Mouse (Mus musculus): ENCODE measurements at regions not wholly inside any gene's neighbourhood (a gene's known extent, or its start where the extent isn't known, plus 50 kb on each side); places are given as distances from the start of the nearest gene placed in this dataset.

DNA sequence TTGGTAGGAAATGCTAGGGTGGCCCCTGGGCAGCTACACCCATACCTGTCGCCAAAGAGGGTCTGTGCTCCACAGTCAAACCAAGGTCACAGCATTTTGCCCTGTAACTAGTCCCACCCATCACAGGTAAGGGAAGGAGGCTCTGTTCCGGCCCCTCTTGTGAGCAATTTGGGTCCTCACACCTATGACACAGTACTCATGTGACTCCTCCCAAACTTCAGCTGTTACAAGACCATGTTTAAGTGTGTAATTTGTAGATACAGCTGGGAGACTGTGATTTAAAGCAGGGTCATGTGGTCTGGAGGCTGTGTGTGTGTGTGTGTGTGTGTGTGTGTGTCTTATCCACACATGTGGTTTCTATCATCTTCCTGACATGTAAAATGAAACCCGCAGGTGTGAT, 306.3 kb upstream of the Atp5g3 start:
- DNase-seq (ENCODE audit: low spot score), result no peak
- 72% methylated on average over 3 of the region's 3 CpGs for WGBS
- no peak overlapping the region for H3K4me3 ChIP-seq
- no peaks in the 10 kb centered on the region for H3K27me3 ChIP-seq (replicated peaks; ENCODE audit: low read depth, poor library complexity, severe bottlenecking)
- no peaks in the 10 kb centered on the region for H3K9me3 ChIP-seq
- no peaks in the 10 kb centered on the region for H3K36me3 ChIP-seq (replicated peaks)
- no peak overlapping the region for H3K27ac ChIP-seq (replicated peaks)
- peaks cover 16% of the 10 kb centered on the region for H3K4me1 ChIP-seq

GRCm38 (mm10) chr2:74210210-74210609, 299.1 kb upstream of the Atp5g3 start:
- Histone ChIP-seq H3K9me3 (no peaks in the 10 kb centered on the region), H3K27ac (replicated peaks) (no peak overlapping the region), H3K27me3 (replicated peaks; ENCODE audit: low read depth, poor library complexity, severe bottlenecking) (no peaks in the 10 kb centered on the region), H3K4me1 (peaks cover 7% of the 10 kb centered on the region; the same call in 1 of the 2 replicates), H3K4me3 (no peak overlapping the region), H3K36me3 (replicated peaks) (no peaks in the 10 kb centered on the region)
- no peak for DNase-seq (ENCODE audit: low spot score)
- 71% methylated on average over 9 of the region's 9 CpGs for WGBS

DNA sequence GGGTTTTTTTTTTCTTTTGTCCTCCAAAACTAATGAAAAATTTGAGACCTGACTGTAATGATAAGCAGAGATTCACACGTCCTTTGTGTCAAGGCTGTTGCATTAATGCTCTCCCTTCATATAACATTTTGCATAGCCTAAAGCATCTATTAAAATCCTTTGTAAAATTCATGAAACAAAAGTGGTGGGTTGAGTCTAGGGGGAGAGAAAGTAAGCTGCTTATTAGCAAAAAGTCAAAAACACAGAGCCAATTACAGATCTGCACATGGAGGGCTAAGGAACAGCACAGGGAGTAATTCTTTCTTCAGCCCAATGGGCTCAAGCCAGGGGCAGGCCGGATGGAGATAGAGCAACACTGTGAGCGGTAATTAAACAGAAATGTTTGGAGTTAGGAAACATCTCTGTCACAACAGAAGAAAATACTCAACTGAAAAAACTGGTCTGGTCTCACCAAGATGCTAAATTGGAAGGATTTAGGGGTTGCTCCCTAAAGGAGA, 298.3 kb upstream of the Atp5g3 start:
- no peaks in the 10 kb centered on the region for H3K9me3 ChIP-seq
- H3K27me3 ChIP-seq (replicated peaks; ENCODE audit: low read depth, poor library complexity, severe bottlenecking), result no peaks in the 10 kb centered on the region
- no peak overlapping the region for H3K4me3 ChIP-seq
- no peak for DNase-seq (ENCODE audit: low spot score)
- H3K4me1 ChIP-seq, result peaks cover 7% of the 10 kb centered on the region; the same call in 1 of the 2 replicates
- H3K36me3 ChIP-seq (replicated peaks), result no peaks in the 10 kb centered on the region
- H3K27ac ChIP-seq (replicated peaks), result no peak overlapping the region
- 73% methylated on average over 3 of the region's 3 CpGs for WGBS

DNA sequence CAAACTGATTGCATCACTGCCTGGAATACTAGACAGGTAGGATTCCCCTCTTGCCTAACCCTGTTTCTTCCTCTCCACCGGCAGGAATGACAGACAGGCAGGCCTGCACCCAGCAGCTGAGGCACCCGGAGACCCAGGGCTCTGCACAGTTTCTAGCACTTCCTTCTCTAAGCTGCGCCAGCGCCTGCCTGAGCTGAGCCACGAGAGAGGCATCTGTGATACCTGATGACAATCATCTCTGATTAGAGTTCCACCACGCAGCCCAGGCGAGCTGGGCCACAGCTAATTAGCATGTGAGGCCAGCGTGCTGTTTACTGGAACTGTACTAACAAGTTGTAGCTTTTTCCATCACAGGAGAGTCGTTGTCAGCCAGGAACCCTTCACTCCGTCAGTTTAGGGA, 296.3 kb upstream of the Atp5g3 start:
- H3K4me1 ChIP-seq, result peaks cover 13% of the 10 kb centered on the region; the same call in 1 of the 2 replicates
- H3K27ac ChIP-seq (replicated peaks), result no peak overlapping the region
- no peak overlapping the region for H3K4me3 ChIP-seq
- no peaks in the 10 kb centered on the region for H3K27me3 ChIP-seq (replicated peaks; ENCODE audit: low read depth, poor library complexity, severe bottlenecking)
- DNase-seq (ENCODE audit: low spot score), result no peak
- no peaks in the 10 kb centered on the region for H3K36me3 ChIP-seq (replicated peaks)
- 54% methylated on average over 10 of the region's 10 CpGs for whole genome bisulfite sequencing
- no peaks in the 10 kb centered on the region for H3K9me3 ChIP-seq

DNA sequence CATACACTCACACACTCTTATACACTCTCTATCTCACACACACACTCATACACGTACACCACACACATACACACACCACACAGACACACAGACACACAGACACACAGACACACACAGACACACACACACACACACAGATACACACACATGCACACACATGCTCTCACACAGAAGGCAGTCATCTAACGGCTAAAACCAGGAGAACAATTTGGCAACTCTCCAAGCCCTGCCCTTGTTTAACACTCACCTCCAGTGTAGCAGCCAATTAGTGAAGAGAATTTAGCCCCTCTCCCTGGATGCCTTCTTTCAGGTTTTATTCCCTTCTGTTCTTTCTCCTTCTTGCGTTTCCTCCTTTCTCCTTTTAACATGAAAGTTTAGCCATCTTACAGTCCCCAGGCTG, 291.6 kb upstream of the Atp5g3 start:
- Histone ChIP-seq H3K4me3 (no peak overlapping the region), H3K27me3 (replicated peaks; ENCODE audit: low read depth, poor library complexity, severe bottlenecking) (no peaks in the 10 kb centered on the region), H3K4me1 (peaks cover 31% of the 10 kb centered on the region), H3K36me3 (replicated peaks) (no peaks in the 10 kb centered on the region), H3K9me3 (no peaks in the 10 kb centered on the region), H3K27ac (replicated peaks) (no peak overlapping the region)
- no peak for DNase-seq (ENCODE audit: low spot score)
- 73% methylated on average over 3 of the region's 3 CpGs for WGBS

DNA sequence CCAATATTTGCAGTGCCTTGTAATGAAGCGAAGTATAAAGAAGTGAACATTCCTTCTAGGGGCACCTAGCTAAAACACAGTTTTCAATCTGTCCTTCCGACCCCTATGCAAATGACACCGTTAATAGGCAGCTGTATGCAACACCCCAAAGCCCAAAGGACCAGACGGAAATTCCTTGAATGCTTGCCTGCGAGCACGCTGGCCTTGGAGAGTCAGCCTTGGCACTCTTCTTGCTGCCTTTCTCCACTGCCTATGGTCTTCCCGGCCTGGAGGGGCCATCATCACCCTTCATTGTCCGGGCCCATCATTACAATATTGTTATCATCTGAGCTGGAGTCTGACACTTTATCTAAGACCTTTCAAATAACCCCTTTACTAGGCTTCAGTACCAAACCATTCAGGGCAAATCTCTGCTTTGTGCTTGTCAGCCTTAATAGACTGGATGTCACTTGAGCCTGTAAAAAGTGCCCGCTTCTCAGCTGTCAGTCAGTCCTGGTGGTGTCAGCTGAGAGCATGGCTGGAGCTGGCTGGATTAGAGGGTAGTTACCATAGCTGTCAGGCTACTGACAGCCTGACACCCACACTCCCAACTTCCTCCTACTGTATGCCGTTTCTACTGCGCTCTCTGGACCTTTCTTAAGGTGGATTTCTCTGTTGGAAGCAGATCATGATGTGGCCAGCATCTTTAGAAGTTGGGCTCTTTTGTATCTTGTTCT, 290.6 kb upstream of the Atp5g3 start:
- Histone ChIP-seq H3K9me3 (no peaks in the 10 kb centered on the region), H3K27me3 (replicated peaks; ENCODE audit: low read depth, poor library complexity, severe bottlenecking) (no peaks in the 10 kb centered on the region), H3K4me1 (peaks cover 31% of the 10 kb centered on the region), H3K4me3 (0 out of 2 replicates have a peak overlapping the region, but pooled peaks have one; percentile 5), H3K27ac (replicated peaks) (no peak overlapping the region), H3K36me3 (replicated peaks) (no peaks in the 10 kb centered on the region)
- 43% methylated on average over 11 of the region's 11 CpGs for WGBS
- peak; percentile 35 for DNase-seq (ENCODE audit: low spot score)

DNA sequence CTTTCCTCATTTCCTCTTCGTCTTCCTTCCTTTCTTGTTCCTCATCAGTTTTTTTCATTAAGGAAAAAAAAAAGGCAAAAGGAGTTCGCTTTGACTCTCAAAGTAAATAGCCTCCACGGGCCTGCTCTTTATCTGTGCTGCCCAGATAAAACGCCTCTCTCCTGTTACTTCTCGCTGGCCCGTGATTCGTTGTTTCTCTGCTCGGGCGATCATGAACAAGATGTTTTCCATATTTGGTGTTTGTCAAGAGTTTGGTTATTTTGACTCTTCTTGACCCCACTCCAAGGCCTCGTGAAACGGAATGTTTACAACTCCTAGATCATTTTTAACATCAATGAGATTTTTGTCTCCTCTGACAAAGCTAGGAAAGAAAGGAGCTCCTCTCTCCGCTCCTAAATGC, 288.4 kb upstream of the Atp5g3 start:
- no peaks in the 10 kb centered on the region for H3K36me3 ChIP-seq (replicated peaks)
- WGBS, result 51% methylated on average over 12 of the region's 12 CpGs
- DNase-seq (ENCODE audit: low spot score), result no peak

GRCm38 (mm10) chr2:74187963-74188790, 277.1 kb upstream of the Atp5g3 start:
- Histone ChIP-seq H3K4me3 (no peak overlapping the region), H3K36me3 (replicated peaks) (no peaks in the 10 kb centered on the region), H3K27me3 (replicated peaks; ENCODE audit: low read depth, poor library complexity, severe bottlenecking) (no peaks in the 10 kb centered on the region), H3K4me1 (peaks cover 15% of the 10 kb centered on the region), H3K27ac (replicated peaks) (peak overlapping the region; percentile 64; the same call in 1 of the 2 replicates), H3K9me3 (peaks cover 5% of the 10 kb centered on the region; the same call in 1 of the 2 replicates)
- peak; percentile 31 for DNase-seq (ENCODE audit: low spot score)
- 24% methylated on average over 8 of the region's 8 CpGs for WGBS

More for the DNA sequence above, 288.4 kb upstream of the Atp5g3 start:
- Histone ChIP-seq H3K27me3 (replicated peaks; ENCODE audit: low read depth, poor library complexity, severe bottlenecking) (no peaks in the 10 kb centered on the region), H3K4me1 (peaks cover 31% of the 10 kb centered on the region), H3K4me3 (no peak overlapping the region), H3K27ac (replicated peaks) (no peak overlapping the region), H3K9me3 (no peaks in the 10 kb centered on the region)

DNA sequence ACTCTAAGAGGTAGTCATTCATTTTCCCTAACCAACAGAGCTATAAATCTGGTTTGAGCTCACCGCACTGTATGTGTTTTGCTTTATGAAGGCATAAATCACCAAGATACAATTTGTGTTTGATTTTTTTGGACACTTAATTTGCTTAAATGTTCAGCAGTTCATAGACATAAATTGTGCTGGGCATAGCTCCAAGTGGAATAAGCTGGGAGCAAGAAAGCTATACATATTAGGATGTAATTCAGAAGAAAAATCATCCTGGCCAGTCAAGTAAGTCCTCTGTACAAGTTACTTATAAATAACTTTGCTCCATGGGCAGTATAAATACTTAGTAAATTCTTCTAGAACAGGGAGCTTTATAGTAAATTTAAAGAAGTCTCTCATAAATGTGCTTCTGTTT, 267.0 kb upstream of the Atp5g3 start:
- Histone ChIP-seq H3K27me3 (replicated peaks; ENCODE audit: low read depth, poor library complexity, severe bottlenecking) (no peaks in the 10 kb centered on the region), H3K9me3 (no peaks in the 10 kb centered on the region)
- WGBS, result 94% methylated on average over 1 of the region's 1 CpGs

DNA sequence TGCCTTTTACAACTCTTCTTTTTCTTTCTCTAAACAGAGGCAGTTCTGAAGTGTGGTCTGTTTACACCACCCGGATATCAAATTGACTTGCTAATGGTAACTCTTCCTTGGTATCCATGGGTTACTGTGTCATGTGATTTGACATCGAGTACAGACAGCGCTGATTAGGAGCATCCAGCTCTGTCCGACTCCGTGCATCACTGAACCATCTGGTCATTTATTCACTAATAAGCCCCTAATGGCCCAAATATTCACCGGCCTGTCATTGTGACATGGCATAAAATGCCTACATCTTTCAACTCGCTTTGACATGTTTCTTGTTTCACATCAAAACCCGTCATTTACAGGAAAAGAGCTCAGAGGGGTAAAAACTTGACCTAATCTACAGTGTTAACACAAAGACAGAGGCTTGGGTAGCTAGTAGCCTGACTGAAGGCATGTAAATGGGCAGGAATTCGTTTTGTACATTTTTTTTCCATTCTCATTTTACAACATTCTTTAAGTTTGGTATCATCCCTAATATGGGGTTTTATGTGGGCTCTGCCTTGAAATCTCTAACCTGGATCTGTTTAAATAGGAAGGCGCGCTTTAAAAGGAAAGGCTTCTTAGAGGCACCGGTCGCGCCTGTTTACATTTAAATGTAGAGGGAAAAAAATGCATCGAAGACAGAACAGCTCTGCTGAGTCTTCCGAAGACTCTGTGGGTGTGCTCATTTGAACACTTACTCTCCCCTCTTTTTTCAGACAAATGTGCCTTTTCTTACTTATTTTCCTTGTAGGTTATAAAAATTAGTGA, 257.8 kb upstream of the Atp5g3 start:
- Histone ChIP-seq H3K4me3 (no peak overlapping the region), H3K9me3 (no peaks in the 10 kb centered on the region), H3K36me3 (replicated peaks) (no peaks in the 10 kb centered on the region), H3K27ac (replicated peaks) (no peak overlapping the region), H3K4me1 (peaks cover 12% of the 10 kb centered on the region), H3K27me3 (replicated peaks; ENCODE audit: low read depth, poor library complexity, severe bottlenecking) (no peaks in the 10 kb centered on the region)
- WGBS, result 53% methylated on average over 16 of the region's 16 CpGs
- no peak for DNase-seq (ENCODE audit: low spot score)

More for the DNA sequence above, 267.0 kb upstream of the Atp5g3 start:
- Histone ChIP-seq H3K4me1 (peaks cover 5% of the 10 kb centered on the region; the same call in 1 of the 2 replicates), H3K27ac (replicated peaks) (no peak overlapping the region), H3K36me3 (replicated peaks) (no peaks in the 10 kb centered on the region), H3K4me3 (no peak overlapping the region)
- no peak for DNase-seq (ENCODE audit: low spot score)

- H3K36me3 ChIP-seq (replicated peaks), result no peaks in the 10 kb centered on the region
These were observed 257.2 kb upstream of the Atp5g3 start for GRCm38 (mm10) chr2:74168307-74168706.

DNA sequence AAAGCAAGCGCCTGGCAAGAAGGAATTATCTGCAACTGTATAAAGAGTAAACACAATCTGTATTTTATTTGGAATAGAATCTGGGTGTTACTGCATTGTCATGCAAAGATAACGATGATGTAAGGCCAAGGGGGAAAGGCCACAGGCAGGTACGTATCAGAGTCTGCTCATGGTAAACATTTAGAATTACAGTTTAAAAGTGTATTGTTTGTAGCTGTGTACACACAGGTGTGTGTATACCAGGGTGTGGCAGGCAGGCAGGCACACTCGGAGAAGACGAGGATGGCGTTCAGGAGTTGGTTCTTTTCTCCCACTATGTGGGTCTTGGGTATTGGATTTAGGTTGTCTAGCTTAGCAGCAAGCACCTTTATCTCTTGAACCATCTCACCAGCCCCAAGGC, 242.9 kb upstream of the Atp5g3 start:
- WGBS, result 86% methylated on average over 6 of the region's 6 CpGs

More at GRCm38 (mm10) chr2:74168307-74168706, 257.2 kb upstream of the Atp5g3 start:
- no peak overlapping the region for H3K27ac ChIP-seq (replicated peaks)
- no peak for DNase-seq (ENCODE audit: low spot score)
- no peak overlapping the region for H3K4me3 ChIP-seq
- 93% methylated on average over 17 of the region's 17 CpGs for WGBS
- H3K27me3 ChIP-seq (replicated peaks; ENCODE audit: low read depth, poor library complexity, severe bottlenecking), result no peaks in the 10 kb centered on the region; the same call in 1 of the 2 replicates
- peaks cover 8% of the 10 kb centered on the region; the same call in 1 of the 2 replicates for H3K4me1 ChIP-seq
- no peaks in the 10 kb centered on the region for H3K9me3 ChIP-seq

More for the DNA sequence above, 242.9 kb upstream of the Atp5g3 start:
- peaks cover 10% of the 10 kb centered on the region for H3K4me1 ChIP-seq
- 0 out of 2 replicates have a peak, but pooled peaks cover 3% of the 10 kb centered on the region for H3K27me3 ChIP-seq (replicated peaks; ENCODE audit: low read depth, poor library complexity, severe bottlenecking)
- no peak overlapping the region for H3K4me3 ChIP-seq
- no peak overlapping the region for H3K27ac ChIP-seq (replicated peaks)
- no peaks in the 10 kb centered on the region for H3K9me3 ChIP-seq
- no peaks in the 10 kb centered on the region for H3K36me3 ChIP-seq (replicated peaks)
- DNase-seq (ENCODE audit: low spot score), result no peak

All from embryonic facial prominence, embryonic 10.5 days (tissue).